Mouse (Mus musculus) midbrain, postnatal 0 days (tissue): Measurements from ENCODE around the gene Stab2. TPM values are rescaled to one million over a fixed set of nuclear protein-coding genes. Genes with fewer than 3 reads are reported as not detected.

Experiments used
- ATAC-seq: fragments of 200-750 bp; cut with Nextera tagmentation; 2 replicates; pipeline ENCODE4 v1.8.0; 2017; ENCODE audit warnings: moderate number of reproducible peaks, mild to moderate bottlenecking, moderate TSS enrichment, moderate library complexity; ENCODE audit not compliant: low FRiP score
- DNase-seq: peaks from one replicate; pipeline ENCODE4 v3.0.0-alpha.2; 2015; ENCODE audit warnings: low spot score
- H3K27ac ChIP-seq: fragments of 300-500 bp; sonication (generic); 2 replicates; pipeline ENCODE4 v1.5.1; 2014; ENCODE audit warnings: low read depth, mild to moderate bottlenecking, low read length, mixed read lengths
- H3K27me3 ChIP-seq: fragments of 300-500 bp; sonication (generic); 2 replicates; pipeline ENCODE4 v1.6.1; 2014; ENCODE audit warnings: low read length, control low read depth, mixed read lengths; ENCODE audit not compliant: insufficient read depth
- H3K36me3 ChIP-seq: fragments of 300-500 bp; sonication (generic); 2 replicates; pipeline ENCODE4 v1.6.1; 2014; ENCODE audit warnings: low read length, control low read depth, mixed read lengths; ENCODE audit not compliant: insufficient read depth
- H3K4me1 ChIP-seq: fragments of 300-500 bp; sonication (generic); 2 replicates; pipeline ENCODE4 v1.6.1; 2014; ENCODE audit warnings: mild to moderate bottlenecking, control low read depth, antibody characterized with exemption, low read length, mixed read lengths; ENCODE audit not compliant: insufficient read depth
- H3K4me2 ChIP-seq: fragments of 300-500 bp; sonication (generic); 2 replicates; pipeline ENCODE4 v1.6.1; 2014; ENCODE audit warnings: low read depth, mild to moderate bottlenecking, low read length, mixed read lengths; ENCODE audit not compliant: poor library complexity, severe bottlenecking
- H3K4me3 ChIP-seq: fragments of 300-500 bp; sonication (generic); 2 replicates; pipeline ENCODE4 v1.5.1; 2014; ENCODE audit warnings: low read depth, mild to moderate bottlenecking, low read length, moderate library complexity
- H3K9ac ChIP-seq: fragments of 300-500 bp; sonication (generic); replicated peaks from 2 replicates; pipeline ENCODE4 v1.6.1; 2014; ENCODE audit warnings: mild to moderate bottlenecking, low read length, moderate library complexity, mixed read lengths; ENCODE audit not compliant: poor library complexity, severe bottlenecking
- H3K9me3 ChIP-seq: fragments of 300-500 bp; sonication (generic); 2 replicates; pipeline ENCODE4 v1.6.1; 2016; ENCODE audit warnings: low read length, control low read depth
- CTCF ChIP-seq: IDR thresholded peaks from 2 replicates; pipeline ENCODE4 v1.5.1; 2016; ENCODE audit warnings: antibody characterized with exemption, mild to moderate bottlenecking
- WGBS: fragments of 180-500 bp; shearing (Covaris S2); extraction: QIAGEN DNeasy Blood & Tissue Kit; methylation state at CpG from one replicate; pipeline ENCODE4 v1.1.7; 2014; 5-methylcytosine and 5-hydroxymethylcytosine counted together
- polyA plus RNA-seq: library from polyadenylated mRNA; unstranded; fragments of >200 nt; fragmentation: Nextera tagmentation; extraction: Ambion mirVana; gene quantifications from 2 replicates; pipeline ENCODE4 v1.2.1, GENCODE M21; 2015
- total RNA-seq: library from RNA; depleted of rRNA; stranded (reverse); fragments of >200 nt; gene quantifications from 2 replicates; pipeline ENCODE4 v1.2.3, GENCODE M21; 2014

The Stab2 gene
- total and polyA plus RNA-seq, 2 experiments from 2014 or later = 0.05 to 0.41 TPM

- DNase-seq = no peak
- H3K9me3 ChIP-seq = no peaks in the 10 kb centered on the region
- H3K27ac ChIP-seq = no peak overlapping the region
- no peaks in the 10 kb centered on the region for H3K36me3 ChIP-seq
- 89% methylated on average over 4 of the region's 4 CpGs for WGBS
- no peak overlapping the region for H3K4me2 ChIP-seq
- no peaks in the 10 kb centered on the region for H3K4me1 ChIP-seq
- no peak for ATAC-seq
- H3K4me3 ChIP-seq = no peak overlapping the region
- TF ChIP-seq CTCF = no peak
- no peak overlapping the region for H3K9ac ChIP-seq
- H3K27me3 ChIP-seq = no peaks in the 10 kb centered on the region
These were observed 158.7 kb downstream of the Stab2 start for GRCm38 (mm10) chr10:86849087-86849486.

- no peaks in the 10 kb centered on the region for H3K4me1 ChIP-seq
- no peak for ATAC-seq
- no peaks in the 10 kb centered on the region for H3K9me3 ChIP-seq
- TF ChIP-seq CTCF = no peak
- H3K27ac ChIP-seq = no peak overlapping the region
- DNase-seq = no peak
- 0 out of 2 replicates have a peak, but pooled peaks cover 3% of the 10 kb centered on the region for H3K36me3 ChIP-seq
- WGBS = 86% methylated on average over 9 of the region's 9 CpGs
- no peak overlapping the region for H3K9ac ChIP-seq
- no peak overlapping the region for H3K4me3 ChIP-seq
- no peaks in the 10 kb centered on the region for H3K27me3 ChIP-seq
- H3K4me2 ChIP-seq = no peak overlapping the region
These were observed 160.8 kb downstream of the Stab2 start for GRCm38 (mm10) chr10:86846926-86847467.

- 88% methylated on average over 5 of the region's 5 CpGs for WGBS
- H3K27ac ChIP-seq = no peak overlapping the region
- H3K9me3 ChIP-seq = no peaks in the 10 kb centered on the region
- ATAC-seq (no peak), DNase-seq (no peak)
- no peak overlapping the region for H3K4me3 ChIP-seq
- TF ChIP-seq CTCF = no peak
- no peaks in the 10 kb centered on the region for H3K27me3 ChIP-seq
- H3K9ac ChIP-seq = no peak overlapping the region
- H3K4me1 ChIP-seq = no peaks in the 10 kb centered on the region
- H3K4me2 ChIP-seq = no peak overlapping the region
- peaks cover 10% of the 10 kb centered on the region; the same call in 1 of the 2 replicates for H3K36me3 ChIP-seq
These were observed 165.2 kb downstream of the Stab2 start for GRCm38 (mm10) chr10:86842659-86843058.

- 93% methylated on average over 6 of the region's 6 CpGs for WGBS
- ATAC-seq (no peak), DNase-seq (peak; percentile 15)
These were observed 169.0 kb downstream of the Stab2 start for GRCm38 (mm10) chr10:86838827-86839226.

GRCm38 (mm10) chr10:86836784-86837183 is 171.0 kb downstream of the Stab2 start:
- no peak overlapping the region for H3K9ac ChIP-seq
- H3K9me3 ChIP-seq = no peaks in the 10 kb centered on the region
- H3K4me1 ChIP-seq = no peaks in the 10 kb centered on the region
- no peak overlapping the region for H3K4me3 ChIP-seq
- H3K4me2 ChIP-seq = no peak overlapping the region
- no peak overlapping the region for H3K27ac ChIP-seq
- H3K27me3 ChIP-seq = no peaks in the 10 kb centered on the region
- no peak for TF ChIP-seq CTCF
- no peak for DNase-seq
- no peak for ATAC-seq
- WGBS = 85% methylated on average over 4 of the region's 4 CpGs
- peaks cover 37% of the 10 kb centered on the region for H3K36me3 ChIP-seq

More at GRCm38 (mm10) chr10:86838827-86839226, 169.0 kb downstream of the Stab2 start:
- Histone ChIP-seq H3K4me2 (no peak overlapping the region), H3K9ac (no peak overlapping the region), H3K27ac (no peak overlapping the region), H3K4me3 (no peak overlapping the region), H3K27me3 (no peaks in the 10 kb centered on the region), H3K36me3 (peaks cover 34% of the 10 kb centered on the region), H3K4me1 (no peaks in the 10 kb centered on the region), H3K9me3 (no peaks in the 10 kb centered on the region)
- TF ChIP-seq CTCF = no peak

- Histone ChIP-seq H3K4me1 (no peaks in the 10 kb centered on the region), H3K4me3 (no peak overlapping the region), H3K27ac (no peak overlapping the region), H3K4me2 (no peak overlapping the region), H3K27me3 (no peaks in the 10 kb centered on the region), H3K9me3 (no peaks in the 10 kb centered on the region), H3K36me3 (peaks cover 41% of the 10 kb centered on the region), H3K9ac (no peak overlapping the region)
- TF ChIP-seq CTCF = peak; percentile 52
- ATAC-seq = no peak
- WGBS = 89% methylated on average over 2 of the region's 2 CpGs
- DNase-seq = no peak
These were observed 178.3 kb downstream of the Stab2 start for GRCm38 (mm10) chr10:86829515-86829914.
